Mouse (Mus musculus) layer of hippocampus, adult 9-10 months (tissue): ENCODE measurements around the gene Rgl2.
"Not testable (repeated sequence)": the region's sequence is repeated elsewhere in the genome, so short reads cannot be mapped to it uniquely, and the experiment has no call there.

Source experiments
- DNase-seq: peaks from one replicate; pipeline ENCODE4 v3.0.0; 2022; ENCODE audit warnings: low spot score

Gene Rgl2

GRCm38 (mm10) chr17:33929371-33930279 lies at the start of gene Rgl2:
TSS of gene Rgl2 (plus strand) at chr17:33929543.
- DNase-seq, result peak; percentile 69

GRCm38 (mm10) chr17:33884320-33884719 lies 45.0 kb upstream of the Rgl2 start:
- not testable (repeated sequence) for DNase-seq

- DNase-seq, result not testable (repeated sequence)
These were observed 41.5 kb upstream of the Rgl2 start for GRCm38 (mm10) chr17:33887802-33888201.

GRCm38 (mm10) chr17:33888230-33888629 lies 41.1 kb upstream of the Rgl2 start:
- DNase-seq, result not testable (repeated sequence)

- DNase-seq, result not testable (repeated sequence)
These were observed 39.3 kb upstream of the Rgl2 start for GRCm38 (mm10) chr17:33889941-33890532.

- peak; percentile 97 for DNase-seq
These were observed 38.7 kb upstream of the Rgl2 start, which contains the start of gene Kifc1 for GRCm38 (mm10) chr17:33890533-33891059. TSS of gene Kifc1 (minus strand) at chr17:33890661.

GRCm38 (mm10) chr17:33891357-33891756 lies 38.0 kb upstream of the Rgl2 start:
- no peak for DNase-seq

GRCm38 (mm10) chr17:33891892-33892291 lies 37.5 kb upstream of the Rgl2 start:
- DNase-seq, result not testable (repeated sequence)

- DNase-seq, result no peak
These were observed 36.9 kb upstream of the Rgl2 start for GRCm38 (mm10) chr17:33892429-33892828.

- DNase-seq, result not testable (repeated sequence)
These were observed 36.3 kb upstream of the Rgl2 start for GRCm38 (mm10) chr17:33893011-33893410.

- no peak for DNase-seq
These were observed 32.1 kb upstream of the Rgl2 start for GRCm38 (mm10) chr17:33897114-33897794.

GRCm38 (mm10) chr17:33898193-33898592 lies 31.1 kb upstream of the Rgl2 start:
- DNase-seq, result not testable (repeated sequence)

- no peak for DNase-seq
These were observed 29.7 kb upstream of the Rgl2 start for GRCm38 (mm10) chr17:33899642-33900041.

- no peak for DNase-seq
These were observed 28.9 kb upstream of the Rgl2 start for GRCm38 (mm10) chr17:33900281-33900988.

GRCm38 (mm10) chr17:33900989-33901314 lies 28.4 kb upstream of the Rgl2 start:
- DNase-seq, result no peak

- no peak for DNase-seq
These were observed 27.7 kb upstream of the Rgl2 start for GRCm38 (mm10) chr17:33901653-33902052.

- no peak for DNase-seq
These were observed 27.3 kb upstream of the Rgl2 start for GRCm38 (mm10) chr17:33902079-33902478.

GRCm38 (mm10) chr17:33902491-33902890 lies 26.9 kb upstream of the Rgl2 start:
- DNase-seq, result no peak

- not testable (repeated sequence) for DNase-seq
These were observed 25.3 kb upstream of the Rgl2 start for GRCm38 (mm10) chr17:33903911-33904651.

GRCm38 (mm10) chr17:33904835-33905234 lies 24.5 kb upstream of the Rgl2 start, which contains the start of gene Platr17:
TSS of gene Platr17 (plus strand) at chr17:33905135.
- DNase-seq, result not testable (repeated sequence)
